Mouse (Mus musculus) erythroid progenitor cell, adult 5-6 weeks (primary cell): ENCODE results near the gene Ube3a. TPM values are rescaled to one million over a fixed set of nuclear protein-coding genes. Genes with fewer than 3 reads are reported as not detected.

Experiments
- ATAC-seq: replicated peaks from 2 replicates; pipeline ENCODE4 v1.8.0; 2016; ENCODE audit warnings: moderate number of reproducible peaks, mild to moderate bottlenecking, moderate TSS enrichment, inconsistent platforms; ENCODE audit not compliant: poor library complexity, low FRiP score, severe bottlenecking
- total RNA-seq, 2 experiments: library from RNA; stranded (forward) in 1 of 2; stranded (reverse) in 1 of 2; fragments of 150-400 nt in 1 of 2; fragments of 186-747, 209-891 nt in 1 of 2; gene quantifications; 2 replicates each; pipeline versions ENCODE4 v1.2.3 to v1.2.4; 2015 to 2017; ENCODE audit warnings: low replicate concordance in 2 of 2

Ube3a gene
- total RNA-seq (2015; ENCODE audit: low replicate concordance) (45.0 and 73.8 TPM in 2 replicates), total RNA-seq (2017; ENCODE audit: low replicate concordance) (87.5 and 96.4 TPM in 2 replicates)

- ATAC-seq, result peak; percentile 96
Measured at GRCm38 (mm10) chr7:59228045-59228865, at the start of gene Ube3a. Gene Ube3a, plus strand, starts transcription at chr7:59228750.

- ATAC-seq, result no peak
Measured at GRCm38 (mm10) chr7:59192831-59193230, 35.7 kb upstream of the Ube3a start.

- no peak for ATAC-seq
Measured at GRCm38 (mm10) chr7:59214911-59215310, 13.6 kb upstream of the Ube3a start.

GRCm38 (mm10) chr7:59221244-59221643, 7.3 kb upstream of the Ube3a start:
- ATAC-seq, result no peak

- ATAC-seq, result peak; percentile 70; the same call in 1 of the 2 replicates
Measured at GRCm38 (mm10) chr7:59228866-59229182, 274 bp downstream of the Ube3a start.

- peak; percentile 31 for ATAC-seq
Measured at GRCm38 (mm10) chr7:59229183-59229911, 797 bp downstream of the Ube3a start.

GRCm38 (mm10) chr7:59230304-59230703, 1.8 kb downstream of the Ube3a start:
- ATAC-seq, result no peak

GRCm38 (mm10) chr7:59230768-59231167, 2.2 kb downstream of the Ube3a start:
- ATAC-seq, result no peak

GRCm38 (mm10) chr7:59231960-59232359, 3.4 kb downstream of the Ube3a start:
- ATAC-seq, result no peak

- no peak for ATAC-seq
Measured at GRCm38 (mm10) chr7:59234773-59235401, 6.3 kb downstream of the Ube3a start.

GRCm38 (mm10) chr7:59243257-59243656, 14.7 kb downstream of the Ube3a start:
- ATAC-seq, result no peak

GRCm38 (mm10) chr7:59245541-59245940, 17.0 kb downstream of the Ube3a start:
- no peak for ATAC-seq

- no peak for ATAC-seq
Measured at GRCm38 (mm10) chr7:59253373-59253772, 24.8 kb downstream of the Ube3a start.

GRCm38 (mm10) chr7:59265538-59265937, 37.0 kb downstream of the Ube3a start:
- no peak for ATAC-seq

GRCm38 (mm10) chr7:59271775-59272174, 43.2 kb downstream of the Ube3a start:
- ATAC-seq, result no peak

GRCm38 (mm10) chr7:59312576-59312975, 84.0 kb downstream of the Ube3a start:
- no peak for ATAC-seq

- no peak for ATAC-seq
Measured at GRCm38 (mm10) chr7:59322759-59323158, 94.2 kb downstream of the Ube3a start.
